Mouse (Mus musculus) neural tube, embryonic 11.5 days (tissue): ENCODE measurements at regions not wholly inside any gene's neighbourhood (a gene's known extent, or its start where the extent isn't known, plus 50 kb on each side); places are given as distances from the start of the nearest gene placed in this dataset.
A peak's percentile ranks its signal among the peaks of the same experiment; 100 is the strongest.
"Not testable (repeated sequence)": the region's sequence is repeated elsewhere in the genome, so short reads cannot be mapped to it uniquely, and the experiment has no call there.

Experiments
- ATAC-seq: fragments of 200-750 bp; cut with Nextera tagmentation; 2 replicates; pipeline ENCODE4 v1.8.0; 2017; ENCODE audit warnings: moderate number of reproducible peaks, mild to moderate bottlenecking, moderate TSS enrichment, moderate library complexity; ENCODE audit not compliant: insufficient read depth, low FRiP score, low TSS enrichment
- DNase-seq: peaks from one replicate; pipeline ENCODE4 v3.0.0-alpha.2; 2015; ENCODE audit warnings: low spot score
- H3K27ac ChIP-seq: fragments of 300-500 bp; sonication (generic); 2 replicates; pipeline ENCODE4 v1.5.1; 2014; ENCODE audit warnings: low read depth, mild to moderate bottlenecking, low read length
- H3K27me3 ChIP-seq: fragments of 300-500 bp; sonication (generic); 2 replicates; pipeline ENCODE4 v1.6.1; 2014; ENCODE audit warnings: mild to moderate bottlenecking, low read length, mixed read lengths; ENCODE audit not compliant: control insufficient read depth, insufficient read depth
- H3K36me3 ChIP-seq: fragments of 300-500 bp; sonication (generic); 2 replicates; pipeline ENCODE4 v1.6.1; 2014; ENCODE audit warnings: mild to moderate bottlenecking, low read length, moderate library complexity, mixed read lengths; ENCODE audit not compliant: control insufficient read depth, insufficient read depth
- H3K4me1 ChIP-seq: fragments of 300-500 bp; sonication (generic); 2 replicates; pipeline ENCODE4 v1.6.1; 2014; ENCODE audit warnings: low read length, mixed read lengths; ENCODE audit not compliant: control insufficient read depth, insufficient read depth
- H3K4me2 ChIP-seq: fragments of 300-500 bp; sonication (generic); 2 replicates; pipeline ENCODE4 v1.6.1; 2014; ENCODE audit warnings: low read depth, mild to moderate bottlenecking, moderate library complexity
- H3K4me3 ChIP-seq: fragments of 300-500 bp; sonication (generic); 2 replicates; pipeline ENCODE4 v1.5.1; 2014; ENCODE audit warnings: low read depth, low read length
- H3K9ac ChIP-seq: fragments of 300-500 bp; sonication (generic); 2 replicates; pipeline ENCODE4 v1.6.1; 2014; ENCODE audit warnings: mild to moderate bottlenecking, low read length
- H3K9me3 ChIP-seq: fragments of 300-500 bp; sonication (generic); 2 replicates; pipeline ENCODE4 v1.6.1; 2016; ENCODE audit warnings: low read length; ENCODE audit not compliant: control insufficient read depth
- WGBS: fragments of 180-500 bp; shearing (Covaris S2); extraction: QIAGEN DNeasy Blood & Tissue Kit; methylation state at CpG from one replicate; pipeline ENCODE4 v1.1.7; 2014; 5-methylcytosine and 5-hydroxymethylcytosine counted together

GRCm38 (mm10) chrX:17505692-17506091 lies 66.4 kb downstream of the Fundc1 start:
- no peak overlapping the region for H3K4me3 ChIP-seq
- no peak overlapping the region for H3K9ac ChIP-seq
- ATAC-seq = 0 out of 2 replicates have a peak, but pooled peaks have one; percentile 41
- H3K9me3 ChIP-seq = no peaks in the 10 kb centered on the region
- 82% methylated on average over 2 of the region's 2 CpGs for whole genome bisulfite sequencing
- no peaks in the 10 kb centered on the region for H3K36me3 ChIP-seq
- H3K4me1 ChIP-seq = no peaks in the 10 kb centered on the region
- DNase-seq = no peak
- H3K27ac ChIP-seq = no peak overlapping the region
- H3K27me3 ChIP-seq = no peaks in the 10 kb centered on the region
- H3K4me2 ChIP-seq = no peak overlapping the region

- H3K27me3 ChIP-seq, H3K9ac ChIP-seq, H3K36me3 ChIP-seq, H3K27ac ChIP-seq, DNase-seq, H3K9me3 ChIP-seq, H3K4me3 ChIP-seq, H3K4me1 ChIP-seq, H3K4me2 ChIP-seq, ATAC-seq: not testable (repeated sequence)
- whole genome bisulfite sequencing = 59% methylated on average over 3 of the region's 3 CpGs
These were observed 99.0 kb downstream of the Fundc1 start for GRCm38 (mm10) chrX:17473129-17473528.

- DNase-seq (no peak), ATAC-seq (no peak)
- Histone ChIP-seq H3K36me3 (no peaks in the 10 kb centered on the region), H3K27me3 (no peaks in the 10 kb centered on the region), H3K27ac (no peak overlapping the region), H3K9me3 (no peaks in the 10 kb centered on the region), H3K4me3 (no peak overlapping the region), H3K4me1 (no peaks in the 10 kb centered on the region), H3K9ac (no peak overlapping the region), H3K4me2 (no peak overlapping the region)
- WGBS = 11% methylated on average over 1 of the region's 2 CpGs
These were observed 115.6 kb downstream of the Fundc1 start for GRCm38 (mm10) chrX:17456515-17456914.

- Histone ChIP-seq H3K4me1 (no peaks in the 10 kb centered on the region), H3K9me3 (no peaks in the 10 kb centered on the region), H3K36me3 (no peaks in the 10 kb centered on the region), H3K27me3 (no peaks in the 10 kb centered on the region), H3K4me2 (no peak overlapping the region), H3K4me3 (no peak overlapping the region), H3K27ac (no peak overlapping the region), H3K9ac (no peak overlapping the region)
- ATAC-seq = no peak
- 78% methylated on average over 4 of the region's 4 CpGs for whole genome bisulfite sequencing
- no peak for DNase-seq
These were observed 96.0 kb upstream of the Efhc2 start for GRCm38 (mm10) chrX:17415163-17415562.

- Histone ChIP-seq H3K4me1 (no peaks in the 10 kb centered on the region), H3K4me3 (no peak overlapping the region), H3K9ac (no peak overlapping the region), H3K9me3 (no peaks in the 10 kb centered on the region), H3K36me3 (no peaks in the 10 kb centered on the region), H3K27me3 (no peaks in the 10 kb centered on the region), H3K4me2 (no peak overlapping the region), H3K27ac (no peak overlapping the region)
- WGBS = 41% methylated on average over 2 of the region's 2 CpGs
- DNase-seq = no peak
- ATAC-seq = no peak
These were observed 85.1 kb upstream of the Efhc2 start for GRCm38 (mm10) chrX:17404271-17404670.
